8 mouse cellular contexts compared by ENCODE assay signal in the genomic region with DNA sequence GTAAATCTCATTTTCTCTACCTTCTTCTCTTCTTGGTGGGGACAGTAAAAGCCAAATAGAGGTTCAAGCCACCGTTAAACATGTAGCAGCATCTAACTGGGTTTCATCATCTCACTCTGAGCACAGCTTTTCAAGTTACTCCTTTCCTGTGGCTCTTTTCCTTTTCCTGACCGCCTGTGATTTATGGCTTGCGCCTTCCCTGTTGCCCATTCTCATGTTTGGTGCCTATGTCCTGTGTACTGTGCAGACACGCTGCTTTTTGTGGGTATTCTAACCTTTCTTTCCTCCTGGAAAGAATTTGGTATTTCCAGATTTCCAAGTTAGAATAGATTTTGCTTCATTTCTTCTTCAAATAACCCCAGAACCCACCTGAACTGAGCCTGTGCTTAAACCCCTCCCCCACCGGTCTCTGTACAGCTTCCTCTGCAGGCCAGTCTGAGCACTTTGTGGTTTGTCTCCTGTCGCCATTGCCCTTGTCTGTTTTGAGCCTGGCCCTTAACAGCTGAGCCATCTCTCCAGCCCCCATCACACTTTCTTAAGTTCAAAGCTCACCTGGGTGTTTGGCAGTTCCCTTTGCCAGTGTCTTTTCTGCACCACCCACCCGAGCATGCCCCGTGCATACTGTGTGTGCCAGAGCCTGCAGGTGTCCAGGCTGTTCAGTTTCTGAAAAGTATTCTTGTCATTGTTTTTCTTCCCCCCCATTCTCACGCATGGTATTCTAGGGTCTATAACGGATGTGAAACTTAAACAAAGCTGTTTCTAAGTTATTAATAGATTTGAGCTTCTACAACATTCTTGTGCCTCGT.
DNase-seq lines count a peak whose midpoint lies in the region; ATAC-seq and TF ChIP-seq lines count a peak whose summit lies in the region.

No protein-coding gene starts in this region.

- no peak for ATAC-seq in hindbrain, embryonic 12.5 days (ENCODE audit: low FRiP score)
- ATAC-seq in hindbrain, embryonic 11.5 days (ENCODE audit: low FRiP score): no peak
- no peak for ATAC-seq in midbrain, embryonic 13.5 days

- no peak overlapping the region for H3K4me2 ChIP-seq in hindbrain, embryonic 12.5 days (replicated peaks)
- H3K4me2 ChIP-seq in hindbrain, embryonic 11.5 days (replicated peaks; ENCODE audit: low read depth, low read length): no peak overlapping the region
- no peak overlapping the region for H3K4me2 ChIP-seq in midbrain, embryonic 13.5 days (replicated peaks)

- no peak for TF ChIP-seq POLR2A in kidney, adult 2 months (IDR thresholded peaks at IDR 0.05; ENCODE audit: low read depth, low read length)

- no peak overlapping the region for H3K9ac ChIP-seq in hindbrain, embryonic 12.5 days
- H3K9ac ChIP-seq in hindbrain, embryonic 11.5 days (ENCODE audit: low read depth, low read length): no peak overlapping the region
- no peak overlapping the region for H3K9ac ChIP-seq in midbrain, embryonic 13.5 days (replicated peaks)

- 0 out of 2 replicates have a peak overlapping the region, but pooled peaks have one; percentile 17 for H3K27ac ChIP-seq in hindbrain, embryonic 12.5 days
- H3K27ac ChIP-seq in hindbrain, embryonic 11.5 days (ENCODE audit: low read depth, low read length): no peak overlapping the region
- peak overlapping the region; percentile 61 for H3K27ac ChIP-seq in kidney, adult 2 months (ENCODE audit: insufficient read depth, low read depth, low read length)
- 0 out of 2 replicates have a peak overlapping the region, but pooled peaks have one; percentile 77 for H3K27ac ChIP-seq in midbrain, embryonic 13.5 days

- DNase-seq in hindbrain, embryonic 11.5 days (ENCODE audit: low spot score): no peak
- peak; percentile 65 to 69 for DNase-seq in cerebellum, postnatal 25 days
- DNase-seq in kidney, adult 2 months: peak; percentile 71
- DNase-seq in ovary, postnatal 36 days (ENCODE audit: low spot score): no peak
- DNase-seq in ovary, adult 18-20 months (ENCODE audit: low spot score): no peak
- no peak for DNase-seq in layer of hippocampus, adult 11-12 months (ENCODE audit: low spot score)

- H3K9me3 ChIP-seq in hindbrain, embryonic 12.5 days (replicated peaks): no peaks in the 10 kb centered on the region
- no peaks in the 10 kb centered on the region for H3K9me3 ChIP-seq in hindbrain, embryonic 11.5 days (ENCODE audit: control insufficient read depth, low read length)
- H3K9me3 ChIP-seq in midbrain, embryonic 13.5 days: no peaks in the 10 kb centered on the region

- TF ChIP-seq CTCF in kidney, adult 2 months (conservative IDR thresholded peaks at IDR 0.05; ENCODE audit: insufficient read depth, insufficient read length, low read depth, low read length): no peak

- peaks cover 19% of the 10 kb centered on the region for H3K4me1 ChIP-seq in hindbrain, embryonic 12.5 days
- no peaks in the 10 kb centered on the region for H3K4me1 ChIP-seq in hindbrain, embryonic 11.5 days (replicated peaks; ENCODE audit: control insufficient read depth, insufficient read depth, low read length)
- H3K4me1 ChIP-seq in kidney, adult 2 months (ENCODE audit: control insufficient read depth, insufficient read depth, low read length): peaks cover 3% of the 10 kb centered on the region; the same call in 1 of the 2 replicates
- H3K4me1 ChIP-seq in midbrain, embryonic 13.5 days (replicated peaks): peaks cover 32% of the 10 kb centered on the region

- 81% methylated on average over 11 of the region's 11 CpGs for WGBS in hindbrain, embryonic 12.5 days
- WGBS in hindbrain, embryonic 11.5 days: 86% methylated on average over 11 of the region's 11 CpGs
- 62% methylated on average over 11 of the region's 11 CpGs for WGBS in kidney, adult 2 months
- 83% methylated on average over 11 of the region's 11 CpGs for WGBS in midbrain, embryonic 13.5 days

- H3K4me3 ChIP-seq in hindbrain, embryonic 12.5 days: no peak overlapping the region
- H3K4me3 ChIP-seq in hindbrain, embryonic 11.5 days (ENCODE audit: low read depth, low read length): no peak overlapping the region
- H3K4me3 ChIP-seq in kidney, adult 2 months (ENCODE audit: insufficient read depth, low read depth, low read length): no peak overlapping the region
- no peak overlapping the region for H3K4me3 ChIP-seq in midbrain, embryonic 13.5 days (replicated peaks)

- H3K27me3 ChIP-seq in hindbrain, embryonic 12.5 days: no peaks in the 10 kb centered on the region
- no peaks in the 10 kb centered on the region for H3K27me3 ChIP-seq in hindbrain, embryonic 11.5 days (ENCODE audit: control insufficient read depth, insufficient read depth, low read length)
- no peaks in the 10 kb centered on the region for H3K27me3 ChIP-seq in kidney, adult 2 months (replicated peaks; ENCODE audit: control insufficient read depth, insufficient read depth, low read length)
- no peaks in the 10 kb centered on the region for H3K27me3 ChIP-seq in midbrain, embryonic 13.5 days

- no peaks in the 10 kb centered on the region for H3K36me3 ChIP-seq in hindbrain, embryonic 12.5 days
- no peaks in the 10 kb centered on the region for H3K36me3 ChIP-seq in hindbrain, embryonic 11.5 days (ENCODE audit: control insufficient read depth, insufficient read depth, low read length)
- H3K36me3 ChIP-seq in kidney, adult 2 months (ENCODE audit: control insufficient read depth, insufficient read depth, low read length): no peaks in the 10 kb centered on the region; the same call in 1 of the 2 replicates
- no peaks in the 10 kb centered on the region for H3K36me3 ChIP-seq in midbrain, embryonic 13.5 days

Comparison
In these comparisons a context has a peak if more than half of its experiments do, and no peak if none do; other contexts are left out.
1. DNase-seq: peak in cerebellum, postnatal 25 days (2 of 2) and kidney, adult 2 months (single experiment); none in hindbrain, embryonic 11.5 days (single experiment), ovary, postnatal 36 days (single experiment), ovary, adult 18-20 months (single experiment) and layer of hippocampus, adult 11-12 months (single experiment).